Mouse (Mus musculus): ENCODE data around the gene Ccdc42.

Ccdc42 gene

DNA sequence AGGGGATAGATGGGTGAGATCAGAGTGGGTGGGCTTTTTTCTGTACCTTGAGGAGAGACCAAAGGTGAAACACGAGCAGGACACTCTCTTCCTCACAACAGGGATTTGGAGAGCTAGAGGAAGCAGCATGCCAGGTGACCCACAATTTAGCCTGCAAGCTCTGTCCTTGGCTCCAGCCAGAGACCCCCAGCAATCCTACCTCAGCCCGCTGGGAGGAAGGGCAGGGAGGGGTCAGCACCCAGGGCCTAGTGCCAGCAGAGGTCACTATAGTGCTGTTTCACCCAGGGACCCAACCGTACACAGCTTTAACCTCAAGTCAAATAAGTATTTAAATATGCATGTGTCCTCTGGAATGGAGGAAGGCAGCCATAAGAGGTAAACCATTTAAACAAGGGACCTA lies 931 bp upstream of the Ccdc42 start:
- no peak for DNase-seq (ENCODE audit: low read depth, low spot score)

DNA sequence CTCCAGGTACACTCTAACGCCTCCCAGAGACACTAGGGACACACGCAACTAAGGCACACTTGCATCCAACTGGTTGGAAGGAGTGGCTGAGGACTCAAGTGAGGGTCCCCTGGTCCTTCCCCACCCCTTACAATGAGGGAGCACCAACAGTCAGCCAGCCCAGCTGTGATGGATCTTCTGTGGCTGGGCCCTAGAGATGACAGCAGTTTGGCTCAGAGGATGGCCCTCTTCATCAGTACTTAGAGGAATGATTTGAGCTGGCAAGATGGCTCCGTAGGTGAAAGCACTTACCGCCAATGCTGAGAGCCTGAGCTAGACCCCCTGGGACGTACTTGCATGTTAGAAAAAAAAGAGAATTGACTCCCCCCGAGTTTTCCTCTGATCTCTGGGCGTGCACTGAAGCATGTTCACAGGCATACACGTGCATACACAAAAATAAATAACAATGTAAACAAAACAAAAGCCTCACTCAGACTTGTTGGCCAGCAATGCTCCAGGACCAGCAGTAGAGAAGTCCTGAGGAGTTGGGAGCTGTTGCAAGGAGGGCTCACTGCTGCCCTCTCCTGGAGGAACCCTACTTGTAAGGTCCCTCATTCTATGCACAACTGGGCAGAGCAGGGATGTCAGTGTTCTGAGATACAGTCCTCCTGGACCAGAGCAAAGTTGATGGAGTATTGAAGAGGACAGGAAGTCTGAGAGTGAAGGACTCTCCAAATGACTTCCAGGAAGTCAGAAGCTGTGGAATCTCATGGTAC lies 2.4 kb downstream of the Ccdc42 start:
- DNase-seq (ENCODE audit: low read depth, low spot score) = peak; percentile 87

DNA sequence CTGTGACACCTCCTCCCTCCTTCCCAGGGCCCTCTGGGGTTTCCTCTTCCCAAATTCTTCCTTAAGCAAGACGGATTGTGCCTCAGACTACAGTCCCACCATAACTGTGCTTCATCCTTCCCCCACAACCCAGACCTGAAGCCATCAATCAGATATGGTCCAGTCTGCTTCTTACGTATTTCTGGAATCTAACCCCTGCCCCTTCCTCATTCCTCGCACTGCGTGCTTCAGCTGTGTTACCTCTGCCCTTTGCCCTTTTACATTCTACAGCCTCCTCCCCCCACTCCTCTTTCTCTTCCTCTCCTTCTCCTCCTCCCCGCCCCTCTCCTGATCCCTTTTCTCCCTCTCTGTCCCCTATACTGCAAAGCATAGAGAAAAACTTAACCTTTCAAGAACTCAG lies 4.9 kb downstream of the Ccdc42 start:
- DNase-seq (ENCODE audit: low read depth, low spot score) = no peak

DNA sequence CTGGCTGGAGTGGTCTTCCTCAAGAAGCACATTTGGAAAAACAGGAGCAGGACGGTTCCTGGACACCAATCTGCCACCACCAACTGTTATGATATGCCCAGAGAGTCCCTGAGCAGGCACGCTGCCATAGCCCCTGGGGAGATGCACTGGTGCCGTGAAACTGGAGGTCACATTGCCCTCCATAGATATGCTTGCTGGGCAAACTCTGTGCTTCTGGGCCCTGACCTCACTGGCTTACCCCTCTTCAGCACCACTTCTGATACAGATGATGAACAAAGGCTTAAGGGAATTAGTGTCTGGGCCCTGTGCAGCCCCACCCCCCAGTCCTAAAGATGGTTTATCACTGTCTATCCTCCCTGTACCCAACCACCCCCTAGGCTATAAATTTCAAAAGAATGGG lies 6.4 kb downstream of the Ccdc42 start:
- no peak for DNase-seq (ENCODE audit: low read depth, low spot score)

DNA sequence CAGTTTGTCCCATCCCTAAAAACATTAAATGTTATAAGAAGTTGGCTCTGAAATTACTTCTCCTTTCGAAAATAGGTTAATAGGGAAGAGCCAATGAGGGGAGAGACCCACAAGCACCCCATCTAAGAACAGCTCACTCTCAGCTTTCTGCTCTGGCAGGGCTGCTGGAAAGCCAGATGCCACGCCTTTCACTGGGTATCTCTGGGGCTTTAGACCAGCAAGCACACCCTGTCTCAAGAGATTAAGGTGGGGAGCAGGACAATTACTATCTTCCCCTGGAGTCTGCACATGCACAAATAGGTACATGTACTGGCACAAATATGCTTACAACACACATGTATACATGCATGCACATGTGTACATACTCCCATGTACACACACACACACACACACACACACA lies 11.1 kb downstream of the Ccdc42 start:
- DNase-seq (ENCODE audit: low read depth, low spot score) = no peak

DNA sequence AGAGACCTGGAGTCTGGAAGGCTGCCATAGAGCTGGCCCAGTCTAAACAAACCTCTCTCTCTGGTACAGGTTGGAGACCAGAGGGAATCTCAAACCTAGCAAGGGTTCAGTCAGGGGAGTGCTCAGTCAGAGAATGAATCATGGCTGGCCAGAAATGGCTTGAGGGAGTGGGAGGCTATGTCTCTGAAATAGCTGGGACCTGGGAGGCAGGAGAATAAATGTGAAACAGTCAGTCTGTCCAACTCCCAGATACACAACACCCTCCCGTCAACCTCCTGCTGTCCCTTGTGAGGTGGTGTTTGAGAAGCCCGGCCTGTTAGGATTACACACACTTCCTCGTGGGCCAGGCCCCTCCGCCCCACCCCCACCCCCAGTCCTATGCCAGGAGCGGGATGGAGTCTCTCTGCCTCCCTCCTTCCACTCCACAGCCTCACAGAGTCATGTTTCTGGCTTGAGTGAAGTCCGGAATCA lies 13.8 kb downstream of the Ccdc42 start:
- no peak for DNase-seq (ENCODE audit: low read depth, low spot score)

DNA sequence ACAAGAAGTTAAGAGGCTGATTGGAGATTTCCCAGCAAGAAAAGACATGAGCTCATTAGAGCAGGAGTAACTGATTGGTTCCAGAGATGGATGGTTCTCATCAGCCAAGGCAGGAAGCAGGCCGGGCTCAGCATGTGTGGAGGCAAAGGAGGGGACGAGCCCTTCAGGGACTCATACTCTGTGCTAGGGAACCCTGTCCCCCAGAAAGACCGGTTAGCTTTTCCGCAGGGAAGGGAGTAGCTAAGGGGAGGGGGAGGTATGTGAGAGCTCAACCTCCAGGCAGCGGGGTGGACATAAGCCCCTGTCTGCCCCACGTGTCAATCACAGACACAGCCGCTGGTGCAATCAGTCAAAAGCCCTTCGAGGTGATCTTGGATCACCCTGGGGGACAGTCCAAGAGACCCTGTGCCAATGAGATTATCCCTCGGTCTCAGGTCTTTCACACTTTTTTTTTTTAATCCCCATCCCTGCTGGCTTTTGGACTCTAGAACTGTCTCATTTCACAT lies 14.7 kb downstream of the Ccdc42 start:
- DNase-seq (ENCODE audit: low read depth, low spot score) = no peak

DNA sequence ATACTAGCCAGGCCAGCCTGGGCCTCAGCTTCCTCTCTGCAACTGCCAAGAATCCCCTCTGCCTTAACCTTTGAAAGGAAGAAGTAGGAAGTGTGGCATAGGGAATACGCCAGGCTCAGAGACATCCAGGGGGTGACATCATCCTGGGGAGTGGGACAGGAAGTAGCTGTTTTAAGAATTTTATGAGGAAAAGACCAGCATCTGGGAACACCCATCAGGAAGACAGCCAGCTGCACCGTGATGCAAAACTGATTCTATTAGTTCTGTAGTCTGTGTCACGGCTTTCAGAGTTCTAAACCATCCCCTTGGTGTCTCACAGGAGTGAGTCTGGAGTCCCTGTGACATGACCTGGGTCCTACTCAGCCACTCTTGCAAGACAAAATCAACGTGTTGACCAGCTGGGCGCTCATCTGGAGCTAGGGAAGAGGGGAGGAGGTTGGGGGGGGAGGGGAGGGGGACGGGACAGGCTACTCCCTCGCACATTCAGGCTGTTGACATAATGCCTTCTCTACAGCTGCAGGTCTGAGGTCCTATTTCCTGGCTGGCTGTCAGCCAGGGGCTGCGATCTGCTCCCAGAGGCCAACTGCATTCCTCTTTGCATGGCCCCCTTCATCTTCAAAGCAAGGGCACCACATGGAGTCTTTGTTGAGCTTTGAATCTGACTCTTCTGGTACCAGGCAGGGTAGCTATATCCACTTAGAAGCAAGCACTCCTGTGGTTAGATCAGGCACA lies 15.5 kb downstream of the Ccdc42 start:
- DNase-seq (ENCODE audit: low read depth, low spot score) = no peak

DNA sequence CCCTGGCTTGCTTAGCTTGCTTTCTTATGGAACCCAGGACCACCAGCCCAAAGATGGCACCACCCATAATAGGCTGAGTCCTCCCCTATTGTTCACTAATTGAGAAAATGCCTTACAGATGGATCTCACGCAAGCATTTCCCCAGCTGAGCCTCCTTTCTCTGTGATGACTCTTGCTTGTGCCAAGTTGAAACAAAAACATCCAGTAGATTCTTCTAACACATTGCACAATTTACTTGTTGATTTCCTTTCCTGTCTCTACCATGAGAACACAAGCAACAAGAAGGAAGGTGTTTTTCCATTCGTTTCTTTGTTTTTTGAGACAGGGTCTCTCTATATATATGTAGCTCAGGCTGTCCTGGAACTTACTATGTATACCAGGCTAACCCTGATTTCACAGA lies 20.2 kb downstream of the Ccdc42 start:
- DNase-seq (ENCODE audit: low read depth, low spot score) = no peak

DNA sequence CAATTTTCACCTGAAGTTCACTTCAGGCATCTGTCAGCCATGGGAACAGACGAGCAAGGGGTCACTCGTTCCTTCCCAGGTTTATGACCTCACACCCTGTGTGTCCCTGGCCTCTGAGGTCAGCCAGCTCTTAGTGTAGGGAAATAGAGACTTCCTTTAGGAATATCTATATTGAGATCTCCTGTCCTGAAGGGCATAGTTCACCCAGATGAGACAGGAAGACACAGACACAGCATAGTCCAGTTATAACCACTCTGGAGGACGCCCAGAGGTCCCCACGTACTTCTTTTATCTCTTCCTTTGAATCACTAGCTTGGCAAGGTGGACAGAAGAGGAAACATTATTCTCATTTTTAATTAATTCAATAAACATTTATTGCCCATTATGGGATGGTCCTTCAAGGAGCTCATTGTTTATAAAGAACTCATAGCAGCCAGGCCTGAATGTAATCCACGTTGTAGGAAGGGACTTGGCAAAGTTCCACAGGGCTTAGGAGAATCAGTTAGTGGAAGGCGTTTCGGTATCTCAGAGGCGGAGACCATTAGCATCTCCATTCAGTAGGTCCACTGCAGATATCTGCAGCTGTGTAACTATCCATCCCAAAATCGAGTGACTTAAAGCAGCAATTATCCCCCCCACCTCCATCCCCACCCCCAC lies 23.2 kb downstream of the Ccdc42 start:
- no peak for DNase-seq (ENCODE audit: low read depth, low spot score)

DNA sequence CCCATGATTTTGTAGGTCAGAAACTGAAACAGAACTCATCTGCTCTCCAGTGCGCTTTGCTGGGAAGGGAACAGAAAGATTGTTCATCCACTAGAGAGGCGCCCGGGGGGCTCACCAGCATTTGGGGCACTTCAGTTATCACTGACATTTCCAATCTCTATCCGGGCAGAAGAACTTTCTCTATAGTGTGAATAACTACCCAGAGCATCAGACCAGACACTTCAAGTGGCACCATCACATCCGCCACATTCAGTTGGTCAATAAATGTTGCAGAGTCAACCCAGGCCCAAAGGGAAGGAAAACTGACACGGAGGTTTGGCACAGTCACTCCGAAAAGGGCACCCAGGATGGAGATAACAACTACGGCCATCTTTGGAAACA lies 23.7 kb downstream of the Ccdc42 start:
- no peak for DNase-seq (ENCODE audit: low read depth, low spot score)

DNA sequence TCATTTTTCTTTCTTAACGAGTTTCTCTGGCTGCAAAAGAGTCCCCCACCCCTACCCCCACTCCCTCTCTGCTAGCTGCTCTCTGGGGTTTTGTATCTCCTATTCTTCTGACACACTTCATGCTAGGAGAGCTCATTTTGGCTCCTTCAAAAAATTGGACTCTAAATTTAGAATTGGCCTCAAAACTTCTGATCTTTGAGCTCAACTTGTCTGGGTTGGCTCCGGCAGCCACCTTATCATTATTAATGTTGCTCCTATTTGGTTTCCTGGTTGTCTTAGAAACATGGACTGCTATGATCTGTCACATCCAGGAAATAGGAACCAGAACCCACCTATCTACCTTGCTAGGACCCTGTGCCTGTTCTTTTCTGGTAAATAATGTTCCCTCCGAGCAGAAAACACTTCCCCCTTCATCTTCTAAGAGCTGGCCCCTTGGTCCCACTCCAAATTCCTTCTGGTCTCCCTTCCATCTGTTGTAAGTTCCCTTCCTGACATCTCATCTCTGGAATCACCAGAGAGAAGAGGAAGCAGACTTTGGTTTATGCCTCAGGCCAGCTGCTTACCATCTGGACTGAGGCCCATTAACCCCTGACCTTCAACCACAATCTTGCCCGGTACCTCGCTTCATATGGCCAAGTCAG lies 26.4 kb downstream of the Ccdc42 start:
- peak; percentile 47 for DNase-seq (ENCODE audit: low read depth, low spot score)

DNA sequence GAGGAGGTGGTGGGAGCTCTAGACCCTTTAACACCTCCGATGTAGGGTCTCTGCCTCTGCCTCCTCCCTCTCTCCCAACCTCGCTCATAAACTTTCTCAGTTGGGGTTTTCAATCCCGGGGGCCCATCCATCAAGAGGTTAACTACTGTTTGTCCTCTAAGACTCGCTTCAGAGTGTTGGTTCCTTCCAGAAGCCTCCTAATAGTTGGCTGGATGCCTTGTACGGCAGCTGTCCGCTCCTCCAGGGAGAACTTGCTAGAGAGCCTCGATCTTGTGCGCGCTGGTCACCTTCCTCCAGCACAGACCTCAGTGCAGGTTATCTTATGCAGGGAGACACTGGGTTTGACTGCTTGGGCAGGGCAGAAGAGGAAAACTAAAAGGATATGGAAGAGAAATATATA lies 35.9 kb downstream of the Ccdc42 start:
- no peak for DNase-seq (ENCODE audit: low read depth, low spot score)

DNA sequence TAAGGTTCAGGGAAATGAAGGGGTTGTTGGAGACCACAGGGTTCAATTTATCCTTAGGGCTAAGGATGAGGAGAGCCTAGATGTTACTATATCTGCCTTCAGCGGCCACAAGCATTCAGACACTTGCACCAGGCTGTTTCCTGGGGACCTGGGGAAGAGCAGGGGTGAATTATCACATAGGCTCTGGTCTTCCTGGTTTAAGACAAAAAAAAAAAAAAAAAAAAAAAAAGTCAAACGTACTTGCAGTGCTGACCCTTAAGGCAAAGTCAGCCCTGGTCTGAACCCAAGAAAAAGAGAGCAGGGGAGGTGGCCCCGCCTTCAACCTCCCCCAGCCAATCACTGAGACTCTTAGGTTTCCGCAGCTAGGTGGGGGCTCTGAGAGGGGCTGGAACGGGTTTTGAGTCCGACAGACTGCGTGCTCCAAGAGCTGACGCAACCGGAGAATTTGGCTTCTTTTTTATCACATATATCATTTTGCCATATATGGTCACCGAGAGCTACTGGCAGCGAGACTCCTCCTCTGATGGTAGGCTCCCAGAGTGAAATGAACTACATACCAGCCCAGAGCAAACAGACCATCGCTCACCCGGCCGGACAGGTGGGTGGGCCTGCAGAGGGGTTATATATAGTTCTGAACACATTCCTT lies 36.5 kb downstream of the Ccdc42 start:
- DNase-seq (ENCODE audit: low read depth, low spot score) = peak; percentile 70

DNA sequence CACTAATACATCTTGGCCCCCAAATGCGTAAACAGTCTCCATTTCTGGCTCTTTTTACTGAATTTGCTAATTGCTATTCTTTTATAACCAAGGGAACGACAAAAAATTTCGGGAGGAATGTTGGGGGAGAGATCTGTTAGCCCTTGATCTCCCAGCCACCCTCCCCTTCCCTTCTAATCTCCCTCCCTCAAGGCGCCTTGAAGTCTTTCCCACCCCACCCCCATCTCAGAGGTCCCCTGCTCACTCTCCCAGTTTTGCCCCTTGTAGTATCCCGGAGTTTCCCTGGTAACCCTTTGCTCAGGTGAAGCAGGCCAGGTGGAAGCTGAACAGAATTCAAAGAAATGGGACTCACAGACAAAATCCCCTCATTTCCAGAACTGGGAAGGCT lies 37.0 kb downstream of the Ccdc42 start:
- no peak for DNase-seq (ENCODE audit: low read depth, low spot score)

DNA sequence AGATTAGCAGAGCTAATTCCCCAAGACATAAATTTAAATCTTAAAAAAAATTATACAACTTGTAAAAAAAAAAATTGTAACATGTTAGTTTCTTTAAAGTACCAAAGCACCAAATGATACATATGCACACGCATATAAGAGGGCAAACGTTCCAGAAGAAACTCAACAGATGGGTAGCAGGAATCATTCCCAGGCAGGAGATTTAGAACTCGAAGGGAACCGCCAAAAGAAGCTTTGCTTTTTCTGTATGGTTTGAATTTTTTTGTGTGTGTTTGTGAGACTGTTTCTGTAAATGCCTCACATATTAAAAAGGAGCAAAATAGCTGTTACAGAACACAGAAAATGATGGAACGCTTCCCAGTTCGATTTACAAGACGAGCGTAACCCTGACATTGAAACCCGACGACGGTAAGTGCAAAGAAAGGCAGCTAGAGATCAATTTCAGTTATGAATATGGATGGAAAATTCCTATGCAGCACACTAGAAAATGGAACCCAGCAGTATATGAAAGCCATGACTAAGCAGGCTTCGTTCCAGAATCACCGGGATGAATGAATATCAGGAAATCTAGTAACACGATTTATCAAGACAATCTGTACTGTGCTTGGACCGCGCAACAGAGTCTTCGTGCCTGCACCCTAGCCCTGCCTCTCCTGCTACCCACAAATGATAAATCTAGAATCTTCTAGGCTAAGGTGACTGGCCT lies 44.9 kb downstream of the Ccdc42 start:
- DNase-seq (ENCODE audit: low read depth, low spot score) = peak; percentile 50

DNA sequence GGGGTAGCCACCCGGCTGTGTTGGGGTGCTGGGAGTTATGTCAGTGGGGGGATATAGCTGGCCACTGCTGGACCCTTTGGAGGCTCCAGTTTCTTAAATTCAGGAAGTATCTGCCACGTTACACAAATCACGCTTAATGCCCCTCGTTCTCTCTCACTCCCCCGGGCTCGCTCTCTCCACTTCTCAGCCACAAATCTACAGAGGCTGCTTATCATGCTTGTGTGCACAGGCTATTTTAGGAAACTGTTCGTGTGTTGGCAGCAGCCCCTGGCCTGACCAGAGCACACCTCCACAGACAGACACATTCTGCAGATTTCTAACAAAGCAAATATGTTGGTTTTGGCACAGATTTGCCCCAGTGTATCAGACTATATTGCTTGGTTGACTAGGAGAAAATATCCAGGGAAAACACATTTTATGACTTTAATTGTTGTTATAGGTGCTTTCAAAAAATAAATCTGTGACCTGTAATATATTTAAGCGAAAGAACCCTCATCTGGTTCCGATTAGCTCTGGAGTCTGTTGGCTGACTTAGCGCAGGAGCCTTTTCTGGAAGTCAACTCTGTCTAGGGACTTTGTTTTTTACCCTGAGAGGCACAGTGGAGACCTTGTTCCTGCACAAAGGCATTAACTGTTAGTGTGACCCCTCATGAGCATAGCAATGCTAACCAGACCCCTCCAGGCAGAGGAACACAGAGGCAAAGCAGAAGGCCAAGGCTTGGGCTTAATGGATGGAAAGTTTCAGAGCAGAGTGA lies 51.2 kb downstream of the Ccdc42 start:
- peak; percentile 87 for DNase-seq (ENCODE audit: low read depth, low spot score)

DNA sequence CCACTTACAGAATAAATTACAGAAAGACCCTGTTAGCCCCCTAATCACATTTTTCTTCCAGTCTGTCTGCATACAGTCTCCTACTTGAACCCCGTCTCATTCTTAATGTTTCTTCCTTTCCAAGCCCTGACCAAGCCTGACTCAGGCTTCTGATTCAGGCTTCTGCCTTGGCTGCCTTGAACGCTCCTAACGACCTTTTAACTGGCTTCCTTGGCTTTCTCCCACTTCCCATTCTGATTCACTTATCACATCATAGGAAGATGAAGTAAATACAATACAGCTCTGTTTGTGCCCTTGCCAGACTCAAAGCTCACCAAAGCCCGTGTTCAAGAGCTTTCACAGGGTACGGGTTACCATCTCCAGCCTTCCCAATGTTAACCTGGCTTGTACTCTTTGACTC lies 54.5 kb downstream of the Ccdc42 start:
- DNase-seq (ENCODE audit: low read depth, low spot score) = peak; percentile 47

DNA sequence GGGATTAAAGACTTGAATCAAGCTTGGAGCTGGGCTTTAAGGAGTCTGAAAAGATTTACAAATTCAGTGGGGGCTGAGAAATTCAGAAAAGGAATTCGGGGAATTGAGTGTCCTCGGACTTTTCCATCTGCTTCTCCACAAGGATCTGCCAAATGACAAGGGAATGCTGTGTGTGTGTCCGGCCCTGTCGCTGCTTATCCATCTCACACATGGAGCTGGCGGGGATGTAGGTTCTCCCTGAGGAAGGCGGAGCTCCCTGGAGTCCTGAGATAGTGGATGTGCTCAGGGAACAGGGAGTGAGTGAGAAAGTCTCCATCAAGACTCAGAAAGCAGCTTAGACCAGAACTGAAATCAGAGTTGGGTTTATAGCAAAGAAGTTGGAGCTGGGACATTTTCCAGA lies 58.0 kb downstream of the Ccdc42 start:
- DNase-seq (ENCODE audit: low read depth, low spot score) = no peak
